Mouse (Mus musculus): Measurements from ENCODE around the gene Dstyk. TPM values are rescaled to one million over a fixed set of nuclear protein-coding genes. Genes with fewer than 3 reads are reported as not detected.

Dstyk gene
- polyA plus RNA-seq (2012; ENCODE audit: low replicate concordance): 1.6 and 2.4 TPM in 2 replicates

GRCm38 (mm10) chr1:132417319-132418251 lies at the start of gene Dstyk:
TSS of gene Dstyk (plus strand) at chr1:132417555.

GRCm38 (mm10) chr1:132390691-132391579 lies 26.4 kb upstream of the Dstyk start, which contains the start of gene Tmcc2:
TSS of gene Tmcc2 (minus strand) at chr1:132391281.

GRCm38 (mm10) chr1:132476928-132477691 lies 59.8 kb downstream of the Dstyk start, which contains the start of gene Rbbp5:
TSS of gene Rbbp5 (plus strand) at chr1:132477365.

GRCm38 (mm10) chr1:132506058-132506457 lies 88.7 kb downstream of the Dstyk start, which contains the start of gene Tmem81:
TSS of gene Tmem81 (plus strand) at chr1:132506230.

Other genes starting within 250 kb of the Dstyk start
- 0.24 TPM in 1 of 2 replicates, not detected in the other for gene Lemd1, start 226.1 kb upstream of the Dstyk start, polyA plus RNA-seq (2012; ENCODE audit: low replicate concordance)
- gene AC124108.1, start 226.1 kb upstream of the Dstyk start, polyA plus RNA-seq (2012; ENCODE audit: low replicate concordance): not detected in 2 replicates
- gene Gm10188, start 187.8 kb upstream of the Dstyk start, polyA plus RNA-seq (2012; ENCODE audit: low replicate concordance): not detected in 2 replicates
- 0.03 TPM in 1 of 2 replicates, not detected in the other for gene Klhdc8a, start 118.9 kb upstream of the Dstyk start, polyA plus RNA-seq (2012; ENCODE audit: low replicate concordance)
- 4.7 and 6.2 TPM in 2 replicates for gene Nuak2, start 101.4 kb upstream of the Dstyk start, polyA plus RNA-seq (2012; ENCODE audit: low replicate concordance)
- 227 and 266 TPM in 2 replicates for gene Tmcc2, start 26.3 kb upstream of the Dstyk start, polyA plus RNA-seq (2012; ENCODE audit: low replicate concordance)
- 2.3 and 4.1 TPM in 2 replicates for gene Rbbp5, start 59.8 kb downstream of the Dstyk start, polyA plus RNA-seq (2012; ENCODE audit: low replicate concordance)
- gene Tmem81, start 88.7 kb downstream of the Dstyk start, polyA plus RNA-seq (2012; ENCODE audit: low replicate concordance): 0.26 TPM in 1 of 2 replicates, not detected in the other
- 0.15 TPM in 1 of 2 replicates, not detected in the other for gene Cntn2, start 125.7 kb downstream of the Dstyk start, polyA plus RNA-seq (2012; ENCODE audit: low replicate concordance)

All from leukemia stem cell, adult 10-12 weeks (primary cell).